Mouse (Mus musculus) myocyte (in vitro differentiated cells): ENCODE data around the gene Atp8b4. TPM values are rescaled to one million over a fixed set of nuclear protein-coding genes. Genes with fewer than 3 reads are reported as not detected.

Experiments
- H3K27me3 ChIP-seq: one replicate; pipeline ENCODE4 v1.6.1; 2011; ENCODE audit not compliant: control insufficient read depth, insufficient read depth, insufficient read length
- H3K36me3 ChIP-seq: one replicate; pipeline ENCODE4 v1.6.1; 2011; ENCODE audit not compliant: control insufficient read depth, insufficient read depth
- H3K4me2 ChIP-seq: one replicate; pipeline ENCODE4 v1.6.1; 2011; ENCODE audit warnings: low read depth, control low read depth
- H3K4me3 ChIP-seq: one replicate; pipeline ENCODE4 v1.5.1; 2011; ENCODE audit warnings: mild to moderate bottlenecking, control low read depth, moderate library complexity
- H3K79me2 ChIP-seq: one replicate; pipeline ENCODE4 v1.6.1; 2011; ENCODE audit not compliant: control insufficient read depth, insufficient read depth
- H3ac ChIP-seq: one replicate; pipeline ENCODE4 v1.6.1; 2011; ENCODE audit not compliant: control insufficient read depth, insufficient read length
- CEBPB ChIP-seq: IDR thresholded peaks from 2 replicates; pipeline ENCODE4 v1.6.1; 2011; ENCODE audit warnings: mild to moderate bottlenecking, moderate library complexity; ENCODE audit not compliant: poor library complexity, insufficient read depth, severe bottlenecking
- E2F4 ChIP-seq: IDR thresholded peaks from one replicate; pipeline ENCODE4 v1.6.1; 2011; ENCODE audit warnings: mild to moderate bottlenecking, control low read depth, moderate library complexity; ENCODE audit not compliant: insufficient read depth
- MAX ChIP-seq: IDR thresholded peaks from one replicate; pipeline ENCODE4 v1.6.1; 2011; ENCODE audit warnings: low read depth, mild to moderate bottlenecking, control low read depth
- MYOD1 ChIP-seq, 3 experiments: IDR thresholded peaks; one replicate each; pipeline ENCODE4 v1.6.1; 2011; ENCODE audit warnings: control low read depth in 2 of 3, low read depth in 2 of 3, mild to moderate bottlenecking in 2 of 3, moderate library complexity in 1 of 3; ENCODE audit not compliant: insufficient read length in 2 of 3, control insufficient read depth in 1 of 3
- MYOG ChIP-seq, 3 experiments: IDR thresholded peaks; one replicate each; pipeline ENCODE4 v1.6.1; 2011; ENCODE audit warnings: control low read depth in 2 of 3, low read depth in 2 of 3, mild to moderate bottlenecking in 2 of 3; ENCODE audit not compliant: insufficient read length in 2 of 3, control insufficient read depth in 1 of 3, insufficient read depth in 1 of 3
- POLR2A ChIP-seq: IDR thresholded peaks from one replicate; pipeline ENCODE4 v1.6.1; 2011; ENCODE audit warnings: low read depth, mild to moderate bottlenecking, control low read depth, moderate library complexity; ENCODE audit not compliant: insufficient read length
- POLR2AphosphoS2 ChIP-seq: IDR thresholded peaks from one replicate; pipeline ENCODE4 v1.6.1; 2011; ENCODE audit warnings: low read depth, control low read depth; ENCODE audit not compliant: insufficient read length
- REST ChIP-seq: IDR thresholded peaks from one replicate; pipeline ENCODE4 v1.6.1; 2011; ENCODE audit warnings: mild to moderate bottlenecking, control low read depth, moderate library complexity; ENCODE audit not compliant: insufficient read depth, insufficient read length
- SRF ChIP-seq: IDR thresholded peaks from one replicate; pipeline ENCODE4 v1.6.1; 2011; ENCODE audit warnings: low read depth; ENCODE audit not compliant: control insufficient read depth, insufficient read length
- TCF12 ChIP-seq: IDR thresholded peaks from one replicate; pipeline ENCODE4 v1.6.1; 2011; ENCODE audit warnings: mild to moderate bottlenecking, control low read depth; ENCODE audit not compliant: poor library complexity, insufficient read depth, severe bottlenecking
- TCF3 ChIP-seq: IDR thresholded peaks from one replicate; pipeline ENCODE4 v1.6.1; 2011; ENCODE audit warnings: low read depth, control low read depth; ENCODE audit not compliant: insufficient read length
- USF1 ChIP-seq: IDR thresholded peaks from one replicate; pipeline ENCODE4 v1.6.1; 2011; ENCODE audit warnings: low read depth, mild to moderate bottlenecking, control low read depth, moderate library complexity
- polyA plus RNA-seq: library from polyadenylated mRNA; unstranded; fragments of >200 nt; fragmentation: generic; extraction: Trizol; gene quantifications from one replicate; pipeline ENCODE4 v1.2.1, GENCODE M21; 2012; ENCODE audit warnings: missing spikeins

The Atp8b4 gene
- polyA plus RNA-seq, 1 experiment: 0.01 TPM

GRCm38 (mm10) chr2:126397513-126397912 lies 103.0 kb downstream of the Atp8b4 start:
- no peaks in the 10 kb centered on the region for H3K79me2 ChIP-seq
- H3K4me2 ChIP-seq: peak overlapping the region; percentile 10
- no peaks in the 10 kb centered on the region for H3K27me3 ChIP-seq
- TF ChIP-seq CEBPB (no peak), MYOD1 (IDR thresholded peaks at IDR 0.05; ENCODE audit: control insufficient read depth in 1 of 3, insufficient read length in 2 of 3, low read depth in 2 of 3) (no peak), SRF (no peak), POLR2A (no peak), E2F4 (no peak), TCF3 (no peak), REST (no peak), MYOG (IDR thresholded peaks at IDR 0.05; ENCODE audit: control insufficient read depth in 1 of 3, insufficient read depth in 1 of 3, insufficient read length in 2 of 3, low read depth in 2 of 3) (no peak), TCF12 (no peak), MAX (no peak), USF1 (no peak), POLR2AphosphoS2 (no peak)
- no peaks in the 10 kb centered on the region for H3K36me3 ChIP-seq
- H3K4me3 ChIP-seq: no peak overlapping the region
- no peak overlapping the region for H3ac ChIP-seq

- H3K27me3 ChIP-seq: no peaks in the 10 kb centered on the region
- H3K79me2 ChIP-seq: no peaks in the 10 kb centered on the region
- no peak overlapping the region for H3K4me3 ChIP-seq
- H3K4me2 ChIP-seq: peak overlapping the region; percentile 34
- TF ChIP-seq TCF3 (peak; percentile 52), MYOD1 (IDR thresholded peaks at IDR 0.05; ENCODE audit: control insufficient read depth in 1 of 3, insufficient read length in 2 of 3, low read depth in 2 of 3) (peak in 2 of 3 experiments; percentile 72 to 89), POLR2A (no peak), TCF12 (peak; percentile 80)
- H3ac ChIP-seq: no peak overlapping the region
- no peaks in the 10 kb centered on the region for H3K36me3 ChIP-seq
Measured at GRCm38 (mm10) chr2:126394924-126395323, 105.5 kb downstream of the Atp8b4 start.

- H3ac ChIP-seq: no peak overlapping the region
- no peaks in the 10 kb centered on the region for H3K27me3 ChIP-seq
- TF ChIP-seq USF1 (no peak), E2F4 (no peak), POLR2AphosphoS2 (no peak), MYOD1 (IDR thresholded peaks at IDR 0.05; ENCODE audit: control insufficient read depth in 1 of 3, insufficient read length in 2 of 3, low read depth in 2 of 3) (no peak), CEBPB (no peak), REST (no peak)
- no peaks in the 10 kb centered on the region for H3K36me3 ChIP-seq
- H3K4me2 ChIP-seq: no peak overlapping the region
- no peak overlapping the region for H3K4me3 ChIP-seq
- H3K79me2 ChIP-seq: no peaks in the 10 kb centered on the region
Measured at GRCm38 (mm10) chr2:126387458-126388037, 112.9 kb downstream of the Atp8b4 start.

- Histone ChIP-seq H3K79me2 (no peaks in the 10 kb centered on the region), H3K4me2 (no peak overlapping the region), H3K4me3 (no peak overlapping the region), H3ac (no peak overlapping the region), H3K36me3 (no peaks in the 10 kb centered on the region), H3K27me3 (no peaks in the 10 kb centered on the region)
- TF ChIP-seq SRF (no peak), POLR2A (no peak), TCF12 (no peak), TCF3 (no peak), REST (no peak), POLR2AphosphoS2 (no peak), CEBPB (no peak), MYOG (IDR thresholded peaks at IDR 0.05; ENCODE audit: control insufficient read depth in 1 of 3, insufficient read depth in 1 of 3, insufficient read length in 2 of 3, low read depth in 2 of 3) (no peak), E2F4 (no peak), MYOD1 (IDR thresholded peaks at IDR 0.05; ENCODE audit: control insufficient read depth in 1 of 3, insufficient read length in 2 of 3, low read depth in 2 of 3) (no peak), MAX (no peak), USF1 (no peak)
Measured at GRCm38 (mm10) chr2:126386056-126386455, 114.4 kb downstream of the Atp8b4 start.

- no peak overlapping the region for H3K4me3 ChIP-seq
- TF ChIP-seq USF1 (no peak), CEBPB (0 out of 2 replicates have a peak, but pooled peaks have one; percentile 15), REST (no peak), MAX (no peak), E2F4 (no peak), POLR2AphosphoS2 (no peak)
- no peaks in the 10 kb centered on the region for H3K36me3 ChIP-seq
- no peaks in the 10 kb centered on the region for H3K27me3 ChIP-seq
- H3K4me2 ChIP-seq: no peak overlapping the region
- no peaks in the 10 kb centered on the region for H3K79me2 ChIP-seq
- H3ac ChIP-seq: no peak overlapping the region
Measured at GRCm38 (mm10) chr2:126380300-126380699, 120.2 kb downstream of the Atp8b4 start.
